Mouse (Mus musculus) natural killer cell, adult 2 months (primary cell): ENCODE measurements around the gene Eif3g.
A peak's percentile ranks its signal among the peaks of the same experiment; 100 is the strongest.

Experiments
- DNase-seq, 2 experiments: peaks; one replicate each; pipeline ENCODE4 v3.0.0; 2022; ENCODE audit warnings: low spot score in 2 of 2

Eif3g gene

DNA sequence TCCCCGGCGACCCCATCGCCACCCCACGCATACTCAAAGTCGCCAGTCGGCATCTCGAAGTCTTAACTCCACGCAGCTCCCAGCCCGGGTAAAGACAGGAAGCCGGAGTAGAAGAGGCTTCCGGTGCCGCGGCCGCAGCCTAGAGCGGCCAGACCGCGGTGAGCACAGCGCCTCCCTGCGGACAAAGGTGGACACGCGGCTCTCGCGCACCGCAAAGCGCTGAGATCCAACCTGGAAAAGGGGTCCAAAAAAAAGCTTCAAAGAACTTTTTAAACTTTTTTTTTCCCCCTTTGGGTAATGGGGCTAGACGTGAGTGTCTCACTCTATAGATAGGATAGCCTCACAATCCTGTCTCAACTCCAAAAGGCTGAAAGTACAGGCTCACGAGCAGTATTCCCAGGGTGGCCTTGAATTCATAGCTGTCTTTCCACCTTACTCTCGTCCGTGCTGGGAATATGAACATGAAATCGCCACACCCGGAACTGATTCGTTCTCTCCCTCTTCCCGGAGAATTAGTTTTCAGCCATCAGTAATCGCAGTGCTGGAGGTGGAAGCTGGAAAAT, at the start of gene Eif3g:
Eif3g (minus strand) TSS at position 113 of the 563 bp plus-strand sequence.
- DNase-seq, result peak; percentile 80 to 86

DNA sequence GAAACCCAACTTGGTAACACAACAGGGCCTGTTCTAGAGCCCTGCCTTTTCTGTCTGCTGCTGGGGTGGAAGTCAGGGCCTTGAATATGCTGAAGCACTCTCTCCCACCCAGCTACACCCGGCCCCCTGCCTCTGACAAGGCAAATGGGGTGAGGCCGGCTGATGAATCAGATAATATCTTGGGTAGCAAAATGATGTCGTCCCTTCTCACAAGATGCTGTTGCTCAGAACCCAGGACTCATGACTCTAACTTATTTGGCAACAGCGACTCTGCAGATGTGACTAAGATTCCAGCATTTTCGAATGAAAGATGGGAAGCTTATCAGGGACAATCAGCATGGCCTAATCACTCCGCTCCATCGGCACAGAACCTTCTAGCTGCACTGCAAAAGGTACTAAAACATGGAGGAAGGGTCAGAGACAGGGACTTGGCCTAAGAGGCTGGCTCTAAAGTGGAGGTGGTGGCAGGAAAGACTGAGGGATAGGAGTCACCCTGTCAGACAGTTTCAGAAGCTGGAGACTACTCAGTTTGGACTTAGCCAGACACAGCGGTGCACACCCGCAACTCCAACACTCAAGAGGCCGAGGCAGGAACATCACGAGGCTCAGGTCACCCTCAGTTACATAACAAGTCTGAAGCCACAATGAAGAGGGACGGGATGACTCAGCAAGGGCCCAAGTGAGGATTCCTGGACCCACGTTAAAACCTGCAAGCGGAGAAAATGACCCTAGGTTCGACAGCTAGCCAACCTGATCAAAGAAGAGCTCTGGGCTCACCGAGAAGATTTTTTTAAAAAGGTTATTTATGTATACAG, 47.9 kb upstream of the Eif3g start:
- DNase-seq, result no peak

GRCm38 (mm10) chr9:20944697-20945370, 46.4 kb upstream of the Eif3g start:
- DNase-seq, result no peak

DNA sequence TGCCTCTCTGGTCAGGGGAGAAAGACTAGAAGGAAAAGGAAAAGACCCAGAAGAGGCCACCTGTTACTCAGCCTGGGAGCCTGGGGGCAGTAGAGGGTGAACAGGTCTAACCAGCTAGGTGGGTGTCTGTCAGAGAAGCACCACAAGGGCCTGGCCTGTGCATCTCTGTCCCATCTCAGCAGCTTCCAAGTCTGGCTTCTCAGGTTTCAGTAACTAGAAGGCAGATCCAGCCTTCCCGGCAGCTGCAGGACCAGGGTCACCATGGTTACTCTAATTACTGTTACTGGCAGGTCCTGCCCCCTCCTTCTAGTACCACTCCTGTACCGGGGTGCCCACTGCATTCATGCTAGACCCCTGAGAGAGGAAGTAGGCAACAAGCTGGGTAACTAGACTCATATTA, 45.5 kb upstream of the Eif3g start:
- DNase-seq, result no peak

- DNase-seq, result no peak
Measured at GRCm38 (mm10) chr9:20943396-20943795, 45.0 kb upstream of the Eif3g start.

DNA sequence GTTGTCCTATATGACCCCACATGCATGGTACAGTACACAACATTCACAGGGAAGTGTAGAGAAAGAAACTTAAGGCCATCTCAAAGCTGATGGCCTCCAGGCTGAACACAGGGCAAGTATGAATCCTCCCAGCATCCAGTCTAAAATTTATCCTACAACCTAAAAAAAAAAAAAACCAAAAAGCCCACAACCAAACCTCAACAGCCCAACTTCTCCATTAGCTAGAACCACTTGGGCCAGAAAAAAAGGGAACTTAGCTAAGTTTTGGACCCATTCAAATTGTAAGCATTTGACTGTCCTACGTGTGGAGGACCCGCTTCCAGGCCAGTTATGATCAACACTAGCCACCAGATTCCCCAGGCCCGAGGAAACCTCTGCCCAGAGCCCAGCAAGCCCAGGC, 24.8 kb upstream of the Eif3g start:
- DNase-seq, result no peak

- peak; percentile 36 to 49 for DNase-seq
Measured at GRCm38 (mm10) chr9:20916160-20916559, 17.7 kb upstream of the Eif3g start.

- DNase-seq, result no peak
Measured at GRCm38 (mm10) chr9:20909948-20910347, 11.5 kb upstream of the Eif3g start.

DNA sequence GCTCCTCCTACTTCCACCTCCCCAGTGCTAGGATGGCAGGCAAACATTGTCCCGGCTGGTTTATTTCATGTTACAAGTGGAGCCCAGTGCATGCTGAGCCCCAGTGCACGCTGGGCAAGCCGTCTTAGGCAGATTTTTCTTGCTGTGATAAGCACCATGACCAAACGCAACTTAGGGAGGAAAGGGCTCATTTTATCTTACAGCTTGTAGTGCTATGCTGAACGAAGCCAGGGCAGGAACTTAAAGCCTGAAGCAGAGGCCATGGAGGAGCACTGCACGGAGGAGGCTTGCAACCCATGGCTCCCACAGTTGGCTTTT, 3.7 kb upstream of the Eif3g start:
- DNase-seq, result no peak

GRCm38 (mm10) chr9:20901466-20902173, 3.2 kb upstream of the Eif3g start:
- peak; percentile 49 to 59 for DNase-seq

DNA sequence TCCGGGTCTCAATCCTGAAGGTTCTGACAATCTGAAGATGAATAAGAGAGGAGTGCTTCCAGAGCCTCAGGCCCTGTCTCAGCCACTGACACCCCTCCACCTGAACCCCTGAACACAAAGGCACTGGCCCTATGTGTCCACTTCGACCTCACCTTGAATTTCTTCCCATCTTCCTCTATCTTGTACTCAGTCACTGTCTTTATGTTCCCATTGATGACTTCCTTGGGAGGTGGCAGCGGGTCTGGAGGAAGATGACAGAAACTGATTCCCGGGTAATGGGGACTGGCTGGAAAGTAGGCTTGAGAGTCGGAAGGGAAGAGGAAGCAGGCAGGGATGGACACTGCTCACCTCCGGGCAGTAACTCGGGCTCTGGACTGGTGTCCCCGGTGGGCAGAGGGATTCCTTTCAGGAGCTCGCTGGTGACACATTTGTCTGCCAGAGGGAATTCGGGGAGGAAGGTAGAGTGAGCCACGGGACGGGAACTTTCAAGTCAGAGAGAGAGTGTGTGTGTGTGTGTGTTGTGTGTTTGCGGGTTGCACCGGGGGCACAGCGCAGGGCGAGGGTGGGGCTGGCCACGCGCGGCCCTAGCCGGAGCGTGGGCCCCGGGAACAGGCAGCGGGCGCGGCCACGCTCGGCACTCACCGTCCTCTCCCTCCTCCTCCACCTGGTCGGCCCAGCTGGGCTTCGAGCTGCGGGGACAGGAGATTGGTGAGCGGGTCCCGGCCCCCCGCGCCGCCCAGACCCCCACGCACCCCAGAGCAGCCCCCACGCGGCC, 500 bp downstream of the Eif3g start:
- no peak for DNase-seq

- no peak for DNase-seq
Measured at GRCm38 (mm10) chr9:20895382-20895781, 3.0 kb downstream of the Eif3g start.

GRCm38 (mm10) chr9:20894629-20895028, 3.8 kb downstream of the Eif3g start:
- no peak for DNase-seq

DNA sequence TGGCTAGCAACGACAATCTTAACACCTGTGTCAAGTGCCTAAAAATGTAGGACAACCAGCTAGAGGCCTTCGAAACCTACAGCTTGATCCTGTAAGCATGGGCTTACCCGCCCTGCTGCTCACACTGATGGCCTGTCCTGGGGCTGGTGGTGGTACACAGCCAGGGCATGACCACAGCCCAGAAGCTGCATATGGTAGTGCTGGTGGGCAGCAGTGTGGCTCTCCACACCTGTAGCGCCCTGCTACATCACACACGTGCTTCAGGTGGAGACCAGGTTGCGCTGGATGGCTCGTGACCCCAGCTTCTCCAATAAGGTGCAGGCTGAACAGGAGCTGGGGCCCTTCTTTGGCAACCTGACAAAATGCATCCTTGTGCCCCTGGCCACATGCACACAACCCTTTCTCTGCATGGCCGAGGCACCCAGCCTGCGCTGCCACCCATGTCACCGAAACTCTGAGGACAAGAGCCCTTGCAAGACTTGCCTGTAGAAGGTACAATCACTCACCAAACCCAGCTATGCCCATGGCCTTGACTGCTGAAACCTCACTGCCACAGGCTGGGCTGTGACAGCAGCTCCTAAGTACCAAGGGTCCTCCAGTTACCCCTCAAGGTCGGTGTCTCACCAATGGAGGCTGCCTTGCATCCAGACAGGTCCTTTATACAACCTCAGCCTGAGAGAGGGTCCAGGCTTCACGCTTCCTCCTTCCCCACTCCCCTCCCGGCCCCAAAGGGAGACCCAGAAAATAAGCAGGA, 4.7 kb downstream of the Eif3g start:
- no peak for DNase-seq

DNA sequence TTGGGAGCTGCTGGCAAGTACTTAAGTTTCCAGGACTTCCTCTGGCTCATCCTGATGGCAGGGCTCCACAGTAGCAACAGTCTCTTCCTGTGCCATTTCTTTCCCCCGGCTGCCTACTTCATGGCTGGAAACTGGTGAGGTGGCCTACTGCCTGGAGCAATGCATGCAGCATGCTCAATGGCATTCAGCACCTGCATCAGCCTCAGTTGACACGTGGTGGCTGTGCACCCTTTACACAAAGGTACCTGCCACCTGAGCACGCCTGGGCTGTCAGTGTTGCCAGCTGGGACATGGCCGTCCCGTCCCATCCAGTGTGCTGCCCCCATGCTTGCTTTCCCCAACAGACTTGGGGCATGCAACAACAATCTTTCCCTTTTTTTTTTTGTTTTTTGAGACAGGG, 5.4 kb downstream of the Eif3g start:
- no peak for DNase-seq

DNA sequence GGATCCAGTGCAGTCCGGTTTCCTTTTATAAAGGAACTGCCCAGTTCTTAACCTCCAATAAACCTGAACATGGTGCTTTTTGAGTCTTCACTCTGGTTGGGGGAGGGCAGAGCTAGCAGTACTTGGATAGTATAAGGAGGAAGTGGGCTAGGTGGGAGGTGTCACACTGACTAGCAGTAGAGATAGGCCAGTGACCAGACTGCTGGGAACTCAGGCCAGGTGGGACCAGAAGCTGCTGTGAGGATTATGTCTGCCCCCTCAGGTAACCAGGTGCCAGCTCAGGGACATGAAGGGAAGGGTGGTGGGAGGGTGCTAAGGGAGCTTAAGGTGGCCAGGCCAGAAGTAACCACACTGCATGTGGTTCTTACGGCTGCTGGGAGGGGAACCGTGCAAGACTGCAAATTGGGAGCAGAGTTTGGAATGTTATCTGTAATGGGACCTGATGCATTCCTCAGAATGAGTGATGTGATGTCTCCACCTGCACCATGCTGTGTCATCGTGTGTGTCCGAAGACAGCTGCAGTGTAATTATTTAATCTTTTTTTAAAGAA, 6.2 kb downstream of the Eif3g start:
- DNase-seq, result no peak

GRCm38 (mm10) chr9:20891339-20892103, 6.9 kb downstream of the Eif3g start:
- no peak for DNase-seq

GRCm38 (mm10) chr9:20890411-20890810, 8.0 kb downstream of the Eif3g start:
- DNase-seq, result no peak

DNA sequence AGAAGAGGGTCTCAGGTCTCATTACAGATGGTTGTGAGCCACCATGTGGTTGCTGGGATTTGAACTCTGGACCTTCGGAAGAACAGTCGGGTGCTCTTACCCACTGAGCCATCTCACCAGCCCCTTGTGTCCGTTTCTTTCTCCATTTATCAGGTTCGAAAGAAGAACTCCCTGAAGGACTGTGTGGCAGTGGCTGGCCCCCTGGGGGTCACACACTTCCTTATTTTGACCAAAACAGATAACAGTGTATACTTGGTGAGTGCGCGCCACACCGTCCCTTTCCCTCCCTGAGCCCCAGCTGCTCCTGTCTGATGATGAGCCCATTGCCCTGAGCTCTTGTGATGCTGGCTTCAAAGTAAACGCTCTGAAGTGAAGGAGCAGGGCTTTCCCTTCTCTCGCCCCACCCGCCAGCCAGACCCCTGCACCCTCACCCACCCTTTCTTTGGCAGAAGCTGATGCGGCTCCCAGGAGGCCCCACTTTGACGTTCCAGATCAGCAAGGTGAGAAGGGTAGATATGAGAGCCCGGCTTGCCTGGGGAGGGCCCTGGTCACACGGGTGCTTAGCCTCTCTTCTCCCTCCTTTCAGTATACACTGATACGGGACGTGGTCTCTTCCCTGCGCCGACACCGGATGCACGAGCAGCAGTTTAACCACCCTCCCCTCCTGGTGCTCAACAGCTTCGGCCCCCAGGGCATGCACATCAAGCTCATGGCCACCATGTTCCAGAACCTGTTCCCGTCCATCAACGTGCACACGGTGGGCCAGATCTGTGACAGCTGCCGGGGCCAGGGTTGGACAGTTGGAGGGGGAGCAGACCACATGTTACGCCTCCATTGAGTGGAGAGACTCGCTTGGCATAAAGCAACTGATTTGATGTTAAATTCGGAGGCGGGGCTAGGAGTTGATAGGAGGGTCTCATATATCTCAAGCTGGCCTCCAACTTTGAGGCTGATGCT, 9.0 kb downstream of the Eif3g start:
- peak in 1 of 2 experiments; percentile 32 for DNase-seq
